ENCODE assay signal across 8 mouse cellular contexts in the genomic region with DNA sequence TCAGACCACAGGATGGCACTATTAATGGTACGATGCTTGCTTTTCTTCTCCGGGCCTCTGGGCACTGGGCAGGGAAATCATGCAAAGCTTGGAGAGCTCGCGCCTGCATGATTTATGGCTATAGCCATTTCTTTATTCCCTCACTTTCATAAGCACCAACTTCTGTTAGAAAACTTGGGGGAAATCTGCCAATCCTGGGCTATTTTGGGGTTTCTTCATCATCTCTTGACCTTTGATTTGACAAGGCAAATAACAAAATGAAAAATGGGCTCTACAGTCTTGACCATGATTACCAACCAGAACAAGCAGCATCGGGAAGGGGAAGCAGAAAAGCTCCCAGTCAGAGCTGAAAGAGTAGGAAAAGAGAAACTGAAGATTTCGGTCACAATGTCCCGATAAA.
"Had no signal": no experiment of that assay in that cellular context is flagged by ENCODE, and none has a peak within 500 bp of the region (broad histone marks: within the 10 kb centered on the region; RNA-seq: fewer than 3 reads in every experiment).

No protein-coding gene starts in this region.

- DNase-seq: kidney, postnatal 25 days; left cerebral cortex, postnatal 4 days; lung, adult 18-20 months; retina, postnatal 1 day; right cerebral cortex, postnatal 4 days; spleen, adult 18-20 months; thymus, adult 18-20 months; thymus, postnatal 14 days had no signal
